Mouse (Mus musculus): Measurements from ENCODE around the gene Slc38a9. TPM values are rescaled to one million over a fixed set of nuclear protein-coding genes. Genes with fewer than 3 reads are reported as not detected.

The Slc38a9 gene
- total RNA-seq, 1 experiment, result 13.1 TPM

GRCm38 (mm10) chr13:112745936-112746694 lies 85.6 kb downstream of the Slc38a9 start:
- Histone ChIP-seq H3K9me3 (ENCODE audit: control insufficient read depth, insufficient read depth, low read depth, low read length) (no peaks in the 10 kb centered on the region), H3K27ac (ENCODE audit: insufficient read depth, low read depth, low read length, poor library complexity, severe bottlenecking) (no peak overlapping the region), H3K9ac (ENCODE audit: insufficient read depth, low read depth, low read length, poor library complexity, severe bottlenecking) (no peak overlapping the region), H3K4me3 (ENCODE audit: insufficient read depth in 1 of 2, low read depth in 1 of 2, low read length in 2 of 2, poor library complexity in 1 of 2, severe bottlenecking in 1 of 2) (no peak overlapping the region), H3K4me1 (ENCODE audit: control insufficient read depth in 2 of 2, insufficient read depth in 2 of 2, low read length in 2 of 2, poor library complexity in 1 of 2) (peaks cover under 1 to 7% of the 10 kb centered on the region in 2 experiments; a peak in 2 of 4 replicates), H3K36me3 (ENCODE audit: control insufficient read depth, insufficient read depth, low read length, poor library complexity, severe bottlenecking) (no peaks in the 10 kb centered on the region)
- in situ Hi-C loops (cut with MboI; ENCODE audit: low sequenced_read_pairs in 2 of 2, unreplicated experiment in 2 of 2), result no loop called here
- no peak for DNase-seq (ENCODE audit: low read depth, low spot score)
- TF ChIP-seq HCFC1 (IDR thresholded peaks at IDR 0.05; ENCODE audit: borderline replicate concordance, insufficient read depth, low read length) (no peak), MAFK (IDR thresholded peaks at IDR 0.05; ENCODE audit: insufficient read depth, low read depth, low read length) (no peak), CHD2 (IDR thresholded peaks at IDR 0.05; ENCODE audit: low read depth, low read length) (no peak)

- TF ChIP-seq MAFK (IDR thresholded peaks at IDR 0.05; ENCODE audit: insufficient read depth, low read depth, low read length), result no peak
- no peak for TF ChIP-seq ZNF384 (IDR thresholded peaks at IDR 0.05; ENCODE audit: low read depth, low read length)
- TF ChIP-seq ZC3H11A (IDR thresholded peaks at IDR 0.05; ENCODE audit: borderline replicate concordance, low read depth, low read length), result no peak
- TF ChIP-seq HCFC1 (IDR thresholded peaks at IDR 0.05; ENCODE audit: borderline replicate concordance, insufficient read depth, low read length), result no peak
- no peak for TF ChIP-seq CHD2 (IDR thresholded peaks at IDR 0.05; ENCODE audit: low read depth, low read length)
- in situ Hi-C loops (cut with MboI; ENCODE audit: low sequenced_read_pairs in 2 of 2, unreplicated experiment in 2 of 2), result no loop called here
These were observed 86.1 kb downstream of the Slc38a9 start for GRCm38 (mm10) chr13:112746695-112747055.

GRCm38 (mm10) chr13:112747808-112748430 lies 87.4 kb downstream of the Slc38a9 start:
- in situ Hi-C loops (cut with MboI; ENCODE audit: low sequenced_read_pairs in 2 of 2, unreplicated experiment in 2 of 2), result no loop called here
- no peaks in the 10 kb centered on the region for H3K36me3 ChIP-seq (ENCODE audit: control insufficient read depth, insufficient read depth, low read length, poor library complexity, severe bottlenecking)
- no peaks in the 10 kb centered on the region for H3K9me3 ChIP-seq (ENCODE audit: control insufficient read depth, insufficient read depth, low read depth, low read length)
- H3K9ac ChIP-seq (ENCODE audit: insufficient read depth, low read depth, low read length, poor library complexity, severe bottlenecking), result no peak overlapping the region
- no peak overlapping the region for H3K27ac ChIP-seq (ENCODE audit: insufficient read depth, low read depth, low read length, poor library complexity, severe bottlenecking)
- peaks cover 2 to 15% of the 10 kb centered on the region in 2 experiments; a peak in 3 of 4 replicates for H3K4me1 ChIP-seq (ENCODE audit: control insufficient read depth in 2 of 2, insufficient read depth in 2 of 2, low read length in 2 of 2, poor library complexity in 1 of 2)
- no peak overlapping the region for H3K4me3 ChIP-seq (ENCODE audit: insufficient read depth in 1 of 2, low read depth in 1 of 2, low read length in 2 of 2, poor library complexity in 1 of 2, severe bottlenecking in 1 of 2)
- TF ChIP-seq MAFK (IDR thresholded peaks at IDR 0.05; ENCODE audit: insufficient read depth, low read depth, low read length) (no peak), HCFC1 (IDR thresholded peaks at IDR 0.05; ENCODE audit: borderline replicate concordance, insufficient read depth, low read length) (no peak), CHD2 (IDR thresholded peaks at IDR 0.05; ENCODE audit: low read depth, low read length) (no peak), ZC3H11A (IDR thresholded peaks at IDR 0.05; ENCODE audit: borderline replicate concordance, low read depth, low read length) (no peak), ZNF384 (IDR thresholded peaks at IDR 0.05; ENCODE audit: low read depth, low read length) (no peak)
- DNase-seq (ENCODE audit: low read depth, low spot score), result no peak

More at GRCm38 (mm10) chr13:112746695-112747055, 86.1 kb downstream of the Slc38a9 start:
- H3K9ac ChIP-seq (ENCODE audit: insufficient read depth, low read depth, low read length, poor library complexity, severe bottlenecking), result no peak overlapping the region
- H3K27ac ChIP-seq (ENCODE audit: insufficient read depth, low read depth, low read length, poor library complexity, severe bottlenecking), result no peak overlapping the region
- DNase-seq (ENCODE audit: low read depth, low spot score), result no peak
- H3K4me1 ChIP-seq (ENCODE audit: control insufficient read depth in 2 of 2, insufficient read depth in 2 of 2, low read length in 2 of 2, poor library complexity in 1 of 2), result peaks cover 2 to 9% of the 10 kb centered on the region in 2 experiments; a peak in 2 of 4 replicates
- H3K9me3 ChIP-seq (ENCODE audit: control insufficient read depth, insufficient read depth, low read depth, low read length), result no peaks in the 10 kb centered on the region
- no peak overlapping the region for H3K4me3 ChIP-seq (ENCODE audit: insufficient read depth in 1 of 2, low read depth in 1 of 2, low read length in 2 of 2, poor library complexity in 1 of 2, severe bottlenecking in 1 of 2)
- H3K36me3 ChIP-seq (ENCODE audit: control insufficient read depth, insufficient read depth, low read length, poor library complexity, severe bottlenecking), result no peaks in the 10 kb centered on the region

- H3K36me3 ChIP-seq (ENCODE audit: control insufficient read depth, insufficient read depth, low read length, poor library complexity, severe bottlenecking), result no peaks in the 10 kb centered on the region
- H3K9ac ChIP-seq (ENCODE audit: insufficient read depth, low read depth, low read length, poor library complexity, severe bottlenecking), result no peak overlapping the region
- TF ChIP-seq ZNF384 (IDR thresholded peaks at IDR 0.05; ENCODE audit: low read depth, low read length), result no peak
- no peak for TF ChIP-seq ZC3H11A (IDR thresholded peaks at IDR 0.05; ENCODE audit: borderline replicate concordance, low read depth, low read length)
- no peak for TF ChIP-seq HCFC1 (IDR thresholded peaks at IDR 0.05; ENCODE audit: borderline replicate concordance, insufficient read depth, low read length)
- TF ChIP-seq CHD2 (IDR thresholded peaks at IDR 0.05; ENCODE audit: low read depth, low read length), result no peak
- no peak for TF ChIP-seq MAFK (IDR thresholded peaks at IDR 0.05; ENCODE audit: insufficient read depth, low read depth, low read length)
- H3K9me3 ChIP-seq (ENCODE audit: control insufficient read depth, insufficient read depth, low read depth, low read length), result no peaks in the 10 kb centered on the region
- in situ Hi-C loops (cut with MboI; ENCODE audit: low sequenced_read_pairs in 2 of 2, unreplicated experiment in 2 of 2), result no loop called here
- no peak overlapping the region for H3K4me3 ChIP-seq (ENCODE audit: insufficient read depth in 1 of 2, low read depth in 1 of 2, low read length in 2 of 2, poor library complexity in 1 of 2, severe bottlenecking in 1 of 2)
- H3K27ac ChIP-seq (ENCODE audit: insufficient read depth, low read depth, low read length, poor library complexity, severe bottlenecking), result no peak overlapping the region
- H3K4me1 ChIP-seq (ENCODE audit: control insufficient read depth in 2 of 2, insufficient read depth in 2 of 2, low read length in 2 of 2, poor library complexity in 1 of 2), result peaks cover 2 to 23% of the 10 kb centered on the region in 2 experiments; a peak in 3 of 4 replicates
- DNase-seq (ENCODE audit: low read depth, low spot score), result no peak
These were observed 88.4 kb downstream of the Slc38a9 start for GRCm38 (mm10) chr13:112748808-112749510.
